Mouse (Mus musculus) CD4-positive, CD25-positive, alpha-beta regulatory T cell, adult 9 weeks (primary cell): ENCODE measurements around the gene 1600014C23Rik. TPM values are rescaled to one million over a fixed set of nuclear protein-coding genes. Genes with fewer than 3 reads are reported as not detected.

ENCODE experiments used
- polyA plus RNA-seq: library from polyadenylated mRNA; unstranded; fragments of 100-300 nt; shearing (Covaris generic); gene quantifications from one replicate; pipeline ENCODE4 v1.2.1, GENCODE M21; 2017

The 1600014C23Rik gene
- not detected for polyA plus RNA-seq

DNA sequence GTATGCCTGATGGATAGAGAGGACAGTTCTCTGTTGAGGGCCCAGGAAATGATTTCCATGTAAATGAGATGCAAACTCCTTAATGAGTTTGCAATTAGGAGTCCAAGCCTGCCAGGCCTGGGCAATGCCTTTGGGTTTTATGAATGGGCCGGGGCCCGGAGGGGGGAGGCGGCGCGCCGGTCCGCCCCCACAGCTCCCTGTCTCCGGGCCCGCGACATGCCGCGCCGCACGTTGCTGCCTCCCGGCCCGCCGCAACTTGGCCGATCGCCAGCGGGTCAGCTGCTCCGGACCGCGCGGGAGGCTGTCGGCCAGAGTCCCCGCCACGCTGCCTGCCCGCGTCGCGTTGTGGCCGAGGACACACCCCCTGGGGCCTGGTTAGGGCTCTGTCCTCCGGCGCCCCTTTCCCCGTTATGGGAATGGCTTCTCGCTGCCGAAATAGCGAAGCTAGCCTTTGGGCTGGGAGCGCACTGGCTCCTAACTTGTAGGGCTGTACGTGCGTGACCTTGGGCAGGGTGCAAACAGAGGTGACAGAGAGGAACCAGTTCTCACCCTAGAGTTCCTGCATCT is at the start of gene 1600014C23Rik:
Gene 1600014C23Rik (minus strand): TSS at position 110 of the 567 bp plus-strand sequence.

DNA sequence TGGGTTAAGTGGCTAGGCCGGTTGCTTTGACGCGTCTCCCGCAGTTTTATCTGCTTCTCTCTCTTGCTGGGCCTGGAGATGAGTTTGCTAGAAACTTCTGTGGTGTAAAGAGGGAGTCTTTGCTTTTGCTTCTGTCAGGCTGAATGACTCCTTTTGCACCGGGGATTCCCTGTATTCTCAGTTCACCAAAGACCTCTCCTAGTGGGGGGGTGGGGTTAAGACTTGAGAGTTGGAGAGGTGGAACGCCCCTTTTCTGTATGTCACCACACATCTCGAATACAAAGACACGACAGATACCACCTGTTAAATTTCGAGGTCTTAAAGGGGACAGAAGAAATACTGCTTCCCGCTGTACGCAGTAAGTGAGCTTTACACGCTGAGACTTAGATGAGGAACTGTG is 46.9 kb downstream of the 1600014C23Rik start, which contains the start of gene Tmem63b:
Gene Tmem63b (minus strand): TSS at position 190 of the 400 bp plus-strand sequence.

DNA sequence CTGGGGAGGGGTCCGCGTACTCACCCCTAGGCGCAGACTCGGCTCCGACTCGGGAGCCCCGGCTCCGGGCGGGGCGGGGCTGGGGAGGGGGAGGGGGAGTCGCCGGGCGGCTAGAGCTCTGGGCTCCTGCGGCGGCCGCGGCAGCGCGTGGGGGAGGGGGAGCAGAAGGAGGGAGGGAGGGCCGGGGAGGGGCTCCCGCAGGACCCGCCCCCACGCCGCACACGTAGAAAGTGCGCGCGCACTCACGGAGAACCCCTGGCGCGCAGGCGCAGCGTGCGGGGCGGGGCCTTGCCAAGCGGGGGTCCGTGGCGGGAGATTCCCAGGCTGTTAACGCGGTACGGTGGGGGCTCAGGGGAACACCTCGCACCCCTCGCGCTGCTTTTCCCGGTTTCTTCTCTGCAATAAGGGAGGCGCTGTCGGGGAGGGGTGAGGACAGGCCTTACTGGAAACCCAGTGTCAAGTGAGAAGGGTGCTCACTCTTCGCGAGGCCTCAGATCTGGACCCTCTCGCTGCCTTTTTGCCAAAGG is 47.5 kb downstream of the 1600014C23Rik start, which contains the start of gene Mrpl14:
Gene Mrpl14 (plus strand): TSS at position 230 of the 527 bp plus-strand sequence.

Other genes starting within 250 kb of the 1600014C23Rik start
- 9.1 TPM for gene Aars2, start 227.0 kb downstream of the 1600014C23Rik start, polyA plus RNA-seq
- not detected for gene Tcte1, start 210.4 kb downstream of the 1600014C23Rik start, polyA plus RNA-seq
- gene Tmem151b, start 184.2 kb downstream of the 1600014C23Rik start, polyA plus RNA-seq, result 0.05 TPM
- 83.8 TPM for gene Nfkbie, start 178.1 kb downstream of the 1600014C23Rik start, polyA plus RNA-seq
- gene Slc35b2, start 170.0 kb downstream of the 1600014C23Rik start, polyA plus RNA-seq, result 91.4 TPM
- gene Hsp90ab1, start 160.6 kb downstream of the 1600014C23Rik start, polyA plus RNA-seq, result 820 TPM
- gene Slc29a1, start 134.2 kb downstream of the 1600014C23Rik start, polyA plus RNA-seq, result 150 TPM
- not detected for gene Mymx, start 131.7 kb downstream of the 1600014C23Rik start, polyA plus RNA-seq
- 2.2 TPM for gene Capn11, start 74.5 kb downstream of the 1600014C23Rik start, polyA plus RNA-seq
- gene Mrpl14, start 47.5 kb downstream of the 1600014C23Rik start, polyA plus RNA-seq, result 99.8 TPM
- gene Tmem63b, start 46.9 kb downstream of the 1600014C23Rik start, polyA plus RNA-seq, result 12.0 TPM